Mouse (Mus musculus) midbrain, embryonic 16.5 days (tissue): ENCODE measurements around the gene Ppat. TPM values are rescaled to one million over a fixed set of nuclear protein-coding genes. Genes with fewer than 3 reads are reported as not detected.
"Not testable (repeated sequence)": the region's sequence is repeated elsewhere in the genome, so short reads cannot be mapped to it uniquely, and the experiment has no call there.

Source experiments
- ATAC-seq: fragments of 200-750 bp; cut with Nextera tagmentation; 2 replicates; pipeline ENCODE4 v1.8.0; 2017; ENCODE audit warnings: moderate TSS enrichment
- H3K27ac ChIP-seq: fragments of 300-500 bp; sonication (generic); 2 replicates; pipeline ENCODE4 v1.5.1; 2014; ENCODE audit warnings: mild to moderate bottlenecking, low read length, mixed read lengths
- H3K27me3 ChIP-seq: fragments of 300-500 bp; sonication (generic); 2 replicates; pipeline ENCODE4 v1.6.1; 2014; ENCODE audit warnings: low read depth, low read length, mixed read lengths; ENCODE audit not compliant: control insufficient read depth, insufficient read depth
- H3K36me3 ChIP-seq: fragments of 300-500 bp; sonication (generic); 2 replicates; pipeline ENCODE4 v1.6.1; 2014; ENCODE audit warnings: mild to moderate bottlenecking, low read length, moderate library complexity, mixed read lengths; ENCODE audit not compliant: control insufficient read depth, insufficient read depth
- H3K4me1 ChIP-seq: fragments of 300-500 bp; sonication (generic); 2 replicates; pipeline ENCODE4 v1.6.1; 2014; ENCODE audit warnings: mild to moderate bottlenecking, low read length, mixed read lengths; ENCODE audit not compliant: control insufficient read depth, insufficient read depth
- H3K4me2 ChIP-seq: fragments of 300-500 bp; sonication (generic); 2 replicates; pipeline ENCODE4 v1.6.1; 2014; ENCODE audit warnings: mild to moderate bottlenecking, low read length, mixed read lengths
- H3K4me3 ChIP-seq: fragments of 300-500 bp; sonication (generic); 2 replicates; pipeline ENCODE4 v1.5.1; 2014; ENCODE audit warnings: low read depth, mild to moderate bottlenecking, low read length, moderate library complexity, mixed read lengths
- H3K9ac ChIP-seq: fragments of 300-500 bp; sonication (generic); 2 replicates; pipeline ENCODE4 v1.6.1; 2014; ENCODE audit warnings: low read depth, low read length, mixed read lengths
- H3K9me3 ChIP-seq: fragments of 300-500 bp; sonication (generic); replicated peaks from 2 replicates; pipeline ENCODE4 v1.6.1; 2014; ENCODE audit warnings: mild to moderate bottlenecking, low read length, mixed read lengths; ENCODE audit not compliant: control insufficient read depth, poor library complexity, severe bottlenecking
- WGBS: fragments of 180-500 bp; shearing (Covaris S2); extraction: QIAGEN DNeasy Blood & Tissue Kit; methylation state at CpG from one replicate; pipeline ENCODE4 v1.1.7; 2014; 5-methylcytosine and 5-hydroxymethylcytosine counted together
- polyA plus RNA-seq: library from polyadenylated mRNA; unstranded; fragments of >200 nt; fragmentation: Nextera tagmentation; extraction: Ambion mirVana; gene quantifications from 2 replicates; pipeline ENCODE4 v1.2.1, GENCODE M21; 2015

Ppat gene
- polyA plus RNA-seq, 1 experiment from 2014 or later, result 9.7 TPM

DNA sequence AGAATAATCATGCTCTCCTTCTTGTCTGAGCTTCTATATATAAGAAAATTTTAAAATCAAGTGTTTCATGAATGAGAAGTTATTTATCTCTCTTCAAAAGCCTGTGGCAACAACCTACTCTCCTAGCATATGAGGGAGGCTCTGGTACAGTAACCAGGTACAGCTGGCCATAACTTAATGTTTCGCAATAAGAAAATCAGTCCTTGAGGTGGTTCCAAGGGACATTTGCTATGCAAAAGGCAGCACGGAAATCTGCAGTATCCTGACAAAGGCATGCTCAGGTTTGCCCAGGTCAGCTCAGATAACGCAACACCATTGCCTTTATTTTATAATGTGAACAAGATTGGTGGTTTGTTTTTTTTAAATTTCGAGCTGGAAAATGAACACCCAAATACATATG lies 9.4 kb downstream of the Ppat start:
- H3K9me3 ChIP-seq, result no peaks in the 10 kb centered on the region
- H3K9ac ChIP-seq, result no peak overlapping the region
- no peak for ATAC-seq
- WGBS, result 92% methylated on average over 4 of the region's 4 CpGs
- no peaks in the 10 kb centered on the region for H3K4me1 ChIP-seq
- no peaks in the 10 kb centered on the region for H3K27me3 ChIP-seq
- H3K27ac ChIP-seq, result no peak overlapping the region
- no peaks in the 10 kb centered on the region for H3K36me3 ChIP-seq
- no peak overlapping the region for H3K4me3 ChIP-seq
- H3K4me2 ChIP-seq, result no peak overlapping the region

DNA sequence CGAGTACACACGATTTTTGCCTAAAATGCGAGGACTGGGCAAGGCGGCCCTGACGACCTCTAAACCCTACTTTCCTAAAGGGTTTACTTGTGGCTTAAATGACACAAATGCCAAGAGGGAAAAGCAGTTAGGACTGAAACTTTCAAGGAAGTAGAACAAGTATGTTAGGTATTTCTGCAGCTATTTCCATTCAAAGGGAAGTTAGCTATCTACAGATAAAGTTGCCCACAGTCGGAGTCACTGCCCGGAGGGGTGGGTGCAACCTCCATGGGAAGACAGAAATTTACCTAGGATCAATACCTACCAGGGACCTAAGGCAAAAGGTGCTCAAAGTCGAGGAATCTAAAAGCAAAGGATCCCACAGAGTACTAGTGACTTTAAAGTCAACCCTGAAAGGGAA lies 11.7 kb downstream of the Ppat start:
- no peaks in the 10 kb centered on the region for H3K36me3 ChIP-seq
- no peak for ATAC-seq
- no peaks in the 10 kb centered on the region for H3K4me1 ChIP-seq
- no peak overlapping the region for H3K27ac ChIP-seq
- WGBS, result 97% methylated on average over 8 of the region's 8 CpGs
- no peak overlapping the region for H3K9ac ChIP-seq
- no peaks in the 10 kb centered on the region for H3K27me3 ChIP-seq
- no peak overlapping the region for H3K4me2 ChIP-seq
- H3K4me3 ChIP-seq, result no peak overlapping the region
- no peaks in the 10 kb centered on the region for H3K9me3 ChIP-seq

DNA sequence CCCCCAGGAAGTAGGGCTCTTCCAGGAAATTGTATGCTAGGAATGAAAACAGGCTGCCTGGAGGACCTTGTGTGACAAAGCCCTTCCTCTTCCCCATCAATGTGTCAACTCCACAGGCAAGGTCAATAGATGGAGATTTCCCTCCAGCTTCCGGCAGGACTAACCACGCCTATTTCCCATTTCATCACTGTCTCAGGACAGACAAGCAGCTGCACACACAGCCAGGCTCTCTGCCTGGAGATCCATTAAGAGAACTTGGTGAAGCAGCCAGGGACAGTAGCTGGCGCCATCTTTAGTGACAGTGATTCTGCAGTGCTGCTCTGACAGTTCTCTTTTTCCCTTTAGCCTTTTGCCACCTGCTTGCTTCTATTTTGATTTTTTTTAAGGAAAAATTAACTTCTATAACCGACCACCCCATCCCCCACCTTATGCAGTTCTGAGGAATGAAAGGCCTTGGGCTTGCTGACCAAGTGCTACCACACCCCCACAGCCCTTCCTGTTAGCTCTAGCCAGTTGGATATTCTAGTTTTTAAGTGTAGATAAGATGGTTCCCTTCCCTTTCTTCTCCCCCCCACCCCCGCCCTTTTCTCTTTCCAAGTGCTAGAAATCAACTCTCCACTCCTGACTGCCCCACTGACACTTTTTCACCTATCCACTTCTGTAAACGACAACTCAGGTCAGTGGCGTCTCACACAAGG lies 22.0 kb downstream of the Ppat start:
- Histone ChIP-seq H3K4me3 (no peak overlapping the region), H3K27me3 (no peaks in the 10 kb centered on the region), H3K27ac (no peak overlapping the region), H3K9ac (no peak overlapping the region), H3K4me2 (no peak overlapping the region), H3K36me3 (peaks cover 10% of the 10 kb centered on the region), H3K4me1 (no peaks in the 10 kb centered on the region), H3K9me3 (peaks cover 5% of the 10 kb centered on the region; the same call in 1 of the 2 replicates)
- 93% methylated on average over 7 of the region's 7 CpGs for WGBS
- ATAC-seq, result no peak

DNA sequence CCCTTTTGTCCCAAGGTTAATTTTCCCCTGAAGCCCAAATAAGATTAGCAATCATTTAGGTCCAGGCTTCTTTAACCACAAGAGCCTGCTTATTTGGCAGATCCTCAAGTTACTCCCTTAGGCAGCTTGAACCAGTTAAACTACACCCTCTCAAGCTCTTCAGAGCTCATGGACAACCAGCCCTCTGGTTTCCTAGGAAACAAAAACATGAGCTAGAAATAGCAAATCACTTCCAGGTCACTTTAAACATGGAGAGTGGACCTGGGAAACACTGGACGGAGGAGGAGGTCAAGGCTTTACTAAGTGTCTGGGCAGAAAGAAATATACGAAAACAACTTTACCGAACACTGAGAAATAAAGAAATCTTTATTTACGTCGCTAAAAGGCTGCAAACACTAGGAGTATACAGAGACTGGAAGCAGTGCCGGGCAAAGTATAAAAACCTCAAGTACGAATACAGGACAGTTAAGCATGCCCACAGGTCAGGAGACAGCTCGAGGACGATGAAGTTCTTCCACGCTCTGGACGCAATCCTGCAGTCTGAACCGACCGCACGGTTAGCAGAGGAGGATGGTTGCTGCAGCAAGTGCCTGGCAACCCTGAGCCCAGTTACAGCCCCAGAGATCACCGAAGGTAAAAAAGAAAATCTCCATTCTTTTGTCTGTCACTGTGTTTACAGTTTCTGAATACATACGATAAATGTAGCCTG lies 23.1 kb downstream of the Ppat start:
- H3K27ac ChIP-seq, result no peak overlapping the region
- WGBS, result 86% methylated on average over 16 of the region's 16 CpGs

DNA sequence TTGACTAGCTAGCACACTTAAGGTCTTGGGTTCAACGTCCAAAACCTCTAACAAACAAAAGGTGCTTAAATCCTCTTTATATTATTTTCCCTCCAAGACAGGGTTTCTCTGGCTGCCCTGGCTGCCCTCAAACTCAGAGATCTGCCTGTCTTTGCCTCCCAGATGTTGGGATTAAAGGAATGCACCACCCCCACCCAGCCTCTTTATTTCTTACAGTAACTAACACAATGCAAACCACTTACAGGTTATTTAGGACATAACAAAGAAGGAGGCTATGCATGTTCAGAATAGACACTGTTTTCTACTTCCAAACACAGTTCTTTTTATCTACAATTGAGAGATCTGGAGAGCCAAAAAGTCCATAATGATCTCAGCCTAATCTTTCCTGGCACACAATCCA lies 27.1 kb downstream of the Ppat start:
- Histone ChIP-seq H3K4me1 (no peaks in the 10 kb centered on the region), H3K9ac (no peak overlapping the region), H3K4me2 (no peak overlapping the region), H3K27ac (no peak overlapping the region), H3K27me3 (no peaks in the 10 kb centered on the region), H3K4me3 (no peak overlapping the region), H3K9me3 (peaks cover 5% of the 10 kb centered on the region; the same call in 1 of the 2 replicates), H3K36me3 (peaks cover 10% of the 10 kb centered on the region)
- ATAC-seq, result no peak
- WGBS, result 66% methylated on average over 1 of the region's 1 CpGs

More for the DNA sequence above, 23.1 kb downstream of the Ppat start:
- H3K9ac ChIP-seq, result no peak overlapping the region
- no peak for ATAC-seq
- no peak overlapping the region for H3K4me2 ChIP-seq
- peaks cover 5% of the 10 kb centered on the region; the same call in 1 of the 2 replicates for H3K9me3 ChIP-seq
- peaks cover 10% of the 10 kb centered on the region for H3K36me3 ChIP-seq
- no peaks in the 10 kb centered on the region for H3K27me3 ChIP-seq
- H3K4me3 ChIP-seq, result no peak overlapping the region
- H3K4me1 ChIP-seq, result no peaks in the 10 kb centered on the region

DNA sequence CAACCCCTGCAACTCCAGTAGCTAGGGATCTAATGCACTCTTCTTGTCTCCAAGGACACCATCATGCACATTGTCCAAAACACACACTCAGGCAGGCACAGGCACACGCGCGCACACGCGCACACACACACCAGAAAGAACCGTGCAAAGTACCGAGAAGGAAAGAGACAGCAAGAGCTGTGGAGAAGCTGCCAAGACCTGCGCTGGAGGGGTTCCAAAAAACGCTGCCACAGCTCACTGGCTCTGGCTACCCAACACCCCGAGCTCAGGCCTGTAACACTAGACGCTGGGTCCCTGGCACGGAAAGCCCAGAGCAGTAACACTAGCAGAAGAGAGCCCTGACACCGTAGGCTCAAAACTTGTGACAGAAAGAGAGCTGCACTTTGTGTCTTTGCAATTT lies 27.9 kb downstream of the Ppat start:
- peaks cover 10% of the 10 kb centered on the region for H3K36me3 ChIP-seq
- H3K27me3 ChIP-seq, result no peaks in the 10 kb centered on the region
- H3K9me3 ChIP-seq, result peaks cover 5% of the 10 kb centered on the region; the same call in 1 of the 2 replicates
- no peak overlapping the region for H3K4me3 ChIP-seq
- WGBS, result 88% methylated on average over 13 of the region's 13 CpGs
- H3K27ac ChIP-seq, result no peak overlapping the region
- ATAC-seq, result no peak
- H3K9ac ChIP-seq, result no peak overlapping the region
- H3K4me1 ChIP-seq, result no peaks in the 10 kb centered on the region
- no peak overlapping the region for H3K4me2 ChIP-seq

DNA sequence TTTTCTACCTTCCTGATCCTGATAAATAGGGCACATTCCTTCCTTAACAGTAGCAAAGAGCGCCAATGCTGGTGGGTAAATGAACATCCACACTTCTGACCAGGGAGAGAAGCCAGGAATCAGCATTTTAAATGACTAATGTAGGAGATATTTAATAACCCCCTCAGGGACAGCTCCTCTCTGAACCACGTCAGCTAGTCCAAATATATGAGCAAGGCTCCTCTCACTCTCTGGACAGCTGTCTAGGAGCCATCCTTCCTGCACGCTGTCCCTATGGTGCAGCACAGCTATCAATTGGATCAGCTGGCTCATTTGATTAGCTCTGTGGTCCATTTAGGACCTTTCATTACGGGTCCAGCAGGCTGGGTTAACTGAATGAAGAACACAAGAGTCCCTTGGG lies 28.5 kb downstream of the Ppat start:
- Histone ChIP-seq H3K9me3 (0 out of 2 replicates have a peak, but pooled peaks cover 5% of the 10 kb centered on the region), H3K4me1 (no peaks in the 10 kb centered on the region), H3K4me3 (no peak overlapping the region), H3K27me3 (no peaks in the 10 kb centered on the region), H3K36me3 (peaks cover 10% of the 10 kb centered on the region), H3K4me2 (no peak overlapping the region), H3K27ac (no peak overlapping the region), H3K9ac (no peak overlapping the region)
- WGBS, result 83% methylated on average over 4 of the region's 4 CpGs
- no peak for ATAC-seq

DNA sequence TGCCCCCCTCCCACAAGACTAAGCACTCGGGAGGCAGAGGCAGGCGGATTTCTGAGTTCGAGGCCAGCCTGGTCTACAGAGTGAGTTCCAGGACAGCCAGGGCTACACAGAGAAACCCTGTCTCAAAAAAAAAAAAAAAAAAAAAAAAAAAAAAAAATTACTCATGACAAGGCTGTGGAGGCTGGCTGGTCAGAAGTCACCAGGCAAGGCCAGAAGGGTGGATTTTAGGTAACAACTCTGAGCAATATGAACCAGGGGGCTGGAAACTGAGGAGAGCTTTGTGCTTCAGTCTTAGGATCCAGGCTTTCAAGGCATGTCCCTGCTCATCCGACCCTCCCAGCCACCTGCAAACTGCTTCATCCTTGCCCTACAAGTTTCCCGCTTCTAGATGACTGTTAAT lies 38.9 kb downstream of the Ppat start:
- not testable (repeated sequence) for H3K27me3 ChIP-seq, H3K4me1 ChIP-seq, H3K27ac ChIP-seq, H3K9ac ChIP-seq, H3K4me2 ChIP-seq, H3K9me3 ChIP-seq, H3K4me3 ChIP-seq, ATAC-seq, H3K36me3 ChIP-seq
- 96% methylated on average over 5 of the region's 5 CpGs for WGBS

DNA sequence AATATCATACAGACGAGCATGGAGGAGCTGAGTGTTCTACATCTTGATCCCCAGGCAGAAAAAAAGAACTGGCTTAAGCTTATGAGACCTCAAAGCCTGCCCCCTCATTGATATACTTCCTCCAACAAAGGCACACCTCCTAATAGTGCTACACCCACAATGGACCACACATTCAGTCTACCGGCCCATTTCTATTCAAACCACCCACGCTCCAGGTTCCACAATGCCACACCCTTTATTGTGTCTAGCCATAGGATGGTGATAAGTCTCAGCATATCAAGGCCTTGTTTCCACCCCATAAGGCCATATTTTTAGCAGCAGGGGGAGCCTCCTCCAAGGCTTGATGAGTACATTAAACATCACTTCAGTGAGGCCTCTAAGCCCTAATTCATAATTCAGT lies 40.6 kb downstream of the Ppat start:
- peaks cover 4% of the 10 kb centered on the region; the same call in 1 of the 2 replicates for H3K4me1 ChIP-seq
- H3K4me3 ChIP-seq, result no peak overlapping the region
- no peak overlapping the region for H3K9ac ChIP-seq
- H3K27ac ChIP-seq, result no peak overlapping the region
- no peaks in the 10 kb centered on the region for H3K9me3 ChIP-seq
- no peak overlapping the region for H3K4me2 ChIP-seq
- no peaks in the 10 kb centered on the region for H3K27me3 ChIP-seq
- WGBS, result 80% methylated on average over 3 of the region's 3 CpGs
- ATAC-seq, result no peak
- H3K36me3 ChIP-seq, result no peaks in the 10 kb centered on the region
